Mouse (Mus musculus) kidney, embryonic 15.5 days (tissue): Measurements from ENCODE around the gene Stum. TPM values are rescaled to one million over a fixed set of nuclear protein-coding genes. Genes with fewer than 3 reads are reported as not detected.

Source experiments
- ATAC-seq: fragments of 200-750 bp; cut with Nextera tagmentation; replicated peaks from 2 replicates; pipeline ENCODE4 v1.8.0; 2017; ENCODE audit warnings: moderate TSS enrichment; ENCODE audit not compliant: low FRiP score
- H3K27ac ChIP-seq: fragments of 300-500 bp; sonication (generic); 2 replicates; pipeline ENCODE4 v1.5.1; 2015; ENCODE audit warnings: mild to moderate bottlenecking, inconsistent platforms
- H3K27me3 ChIP-seq: fragments of 300-500 bp; sonication (generic); 2 replicates; pipeline ENCODE4 v1.6.1; 2015; ENCODE audit warnings: inconsistent platforms
- H3K36me3 ChIP-seq: fragments of 300-500 bp; sonication (generic); 2 replicates; pipeline ENCODE4 v1.6.1; 2015; ENCODE audit warnings: inconsistent platforms
- H3K4me1 ChIP-seq: fragments of 300-500 bp; sonication (generic); 2 replicates; pipeline ENCODE4 v1.6.1; 2015; ENCODE audit warnings: inconsistent platforms
- H3K4me2 ChIP-seq: fragments of 300-500 bp; sonication (generic); 2 replicates; pipeline ENCODE4 v1.6.1; 2015; ENCODE audit warnings: moderate library complexity, mild to moderate bottlenecking, inconsistent platforms
- H3K4me3 ChIP-seq: fragments of 300-500 bp; sonication (generic); replicated peaks from 2 replicates; pipeline ENCODE4 v1.5.1; 2015; ENCODE audit warnings: mild to moderate bottlenecking, inconsistent platforms
- H3K9ac ChIP-seq: fragments of 300-500 bp; sonication (generic); 2 replicates; pipeline ENCODE4 v1.6.1; 2015; ENCODE audit warnings: mild to moderate bottlenecking, inconsistent platforms
- H3K9me3 ChIP-seq: fragments of 300-500 bp; sonication (generic); replicated peaks from 2 replicates; pipeline ENCODE4 v1.6.1; 2016; ENCODE audit warnings: inconsistent platforms
- WGBS: fragments of 180-500 bp; shearing (Covaris S2); methylation state at CpG from one replicate; pipeline ENCODE4 v1.1.7; 2015; ENCODE audit warnings: mixed read lengths; 5-methylcytosine and 5-hydroxymethylcytosine counted together
- polyA plus RNA-seq: library from polyadenylated mRNA; unstranded; fragments of >200 nt; fragmentation: Nextera tagmentation; extraction: Ambion mirVana; gene quantifications from 2 replicates; pipeline ENCODE4 v1.2.1, GENCODE M21; 2015

Stum gene
- polyA plus RNA-seq, 1 experiment from 2014 or later, result 1.7 TPM

DNA sequence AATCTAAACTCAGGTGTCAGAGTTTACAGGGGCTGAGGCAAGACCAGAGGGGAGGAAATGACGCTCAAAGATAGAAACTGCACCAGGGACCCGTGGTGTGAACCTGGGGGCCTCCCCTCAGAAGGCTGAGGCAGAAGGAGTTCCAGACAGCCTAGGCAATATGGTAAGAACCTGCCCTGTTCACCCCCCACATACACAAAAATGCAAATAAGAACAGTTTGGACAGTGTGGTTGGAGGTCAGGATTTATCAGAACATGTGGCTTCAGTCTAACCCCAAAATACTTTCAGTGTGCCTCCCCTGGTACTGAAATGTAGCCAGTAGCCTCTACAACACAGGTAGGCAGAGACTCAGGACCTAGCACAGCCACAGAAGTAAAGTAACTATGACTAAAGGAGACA, 30.8 kb upstream of the Stum start:
- WGBS, result 65% methylated on average over 2 of the region's 2 CpGs
- no peak overlapping the region for H3K27ac ChIP-seq

GRCm38 (mm10) chr1:180510879-180511278, 27.6 kb upstream of the Stum start:
- no peaks in the 10 kb centered on the region for H3K9me3 ChIP-seq
- H3K27ac ChIP-seq, result peak overlapping the region; percentile 52
- H3K36me3 ChIP-seq, result no peaks in the 10 kb centered on the region
- no peak overlapping the region for H3K4me3 ChIP-seq
- WGBS, result 42% methylated on average over 4 of the region's 4 CpGs
- H3K27me3 ChIP-seq, result no peaks in the 10 kb centered on the region
- H3K9ac ChIP-seq, result no peak overlapping the region
- peaks cover 17% of the 10 kb centered on the region for H3K4me1 ChIP-seq
- peak overlapping the region; percentile 38 for H3K4me2 ChIP-seq
- ATAC-seq, result peak; percentile 43; the same call in 1 of the 2 replicates

More for the DNA sequence above, 30.8 kb upstream of the Stum start:
- H3K4me2 ChIP-seq, result no peak overlapping the region
- no peaks in the 10 kb centered on the region for H3K36me3 ChIP-seq
- H3K27me3 ChIP-seq, result no peaks in the 10 kb centered on the region
- H3K4me3 ChIP-seq, result no peak overlapping the region
- no peak overlapping the region for H3K9ac ChIP-seq
- no peaks in the 10 kb centered on the region for H3K9me3 ChIP-seq
- ATAC-seq, result no peak
- peaks cover 17% of the 10 kb centered on the region for H3K4me1 ChIP-seq

DNA sequence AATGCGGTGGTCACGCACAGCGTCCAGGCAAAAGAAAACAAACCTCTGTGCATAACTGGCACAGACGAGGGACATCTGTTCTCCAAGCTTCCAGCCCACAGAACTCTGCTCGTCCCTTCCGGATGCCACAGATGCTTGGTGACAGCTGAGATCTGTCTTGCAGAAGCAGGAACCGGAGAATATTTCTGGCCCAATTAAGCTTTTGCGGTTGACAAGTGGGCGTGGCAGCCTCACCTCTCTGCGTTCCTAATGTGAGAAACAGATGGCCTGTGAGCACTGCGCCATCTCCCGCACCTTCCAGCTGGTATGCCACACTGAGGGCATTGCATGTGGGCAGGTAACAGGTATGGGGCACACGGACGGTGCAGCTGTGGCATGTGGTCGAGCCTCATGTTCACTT, 27.1 kb upstream of the Stum start:
- Histone ChIP-seq H3K4me2 (peak overlapping the region; percentile 38), H3K4me3 (no peak overlapping the region), H3K9me3 (no peaks in the 10 kb centered on the region), H3K27me3 (no peaks in the 10 kb centered on the region), H3K36me3 (no peaks in the 10 kb centered on the region), H3K9ac (no peak overlapping the region), H3K4me1 (peaks cover 17% of the 10 kb centered on the region), H3K27ac (peak overlapping the region; percentile 52)
- 20% methylated on average over 15 of the region's 15 CpGs for WGBS
- ATAC-seq, result peak; percentile 83

GRCm38 (mm10) chr1:180508662-180509061, 25.4 kb upstream of the Stum start:
- Histone ChIP-seq H3K9ac (no peak overlapping the region), H3K27me3 (no peaks in the 10 kb centered on the region), H3K4me3 (no peak overlapping the region), H3K9me3 (no peaks in the 10 kb centered on the region), H3K36me3 (no peaks in the 10 kb centered on the region), H3K4me1 (peaks cover 17% of the 10 kb centered on the region), H3K4me2 (no peak overlapping the region), H3K27ac (no peak overlapping the region)
- 59% methylated on average over 7 of the region's 7 CpGs for WGBS
- ATAC-seq, result no peak

- peaks cover 17% of the 10 kb centered on the region for H3K4me1 ChIP-seq
- H3K4me3 ChIP-seq, result no peak overlapping the region
- H3K27me3 ChIP-seq, result no peaks in the 10 kb centered on the region
- H3K36me3 ChIP-seq, result no peaks in the 10 kb centered on the region
- ATAC-seq, result no peak
- no peak overlapping the region for H3K4me2 ChIP-seq
- WGBS, result 68% methylated on average over 7 of the region's 7 CpGs
- no peak overlapping the region for H3K27ac ChIP-seq
- H3K9me3 ChIP-seq, result no peaks in the 10 kb centered on the region
- H3K9ac ChIP-seq, result no peak overlapping the region
Measured at GRCm38 (mm10) chr1:180507291-180507791, 24.0 kb upstream of the Stum start.

DNA sequence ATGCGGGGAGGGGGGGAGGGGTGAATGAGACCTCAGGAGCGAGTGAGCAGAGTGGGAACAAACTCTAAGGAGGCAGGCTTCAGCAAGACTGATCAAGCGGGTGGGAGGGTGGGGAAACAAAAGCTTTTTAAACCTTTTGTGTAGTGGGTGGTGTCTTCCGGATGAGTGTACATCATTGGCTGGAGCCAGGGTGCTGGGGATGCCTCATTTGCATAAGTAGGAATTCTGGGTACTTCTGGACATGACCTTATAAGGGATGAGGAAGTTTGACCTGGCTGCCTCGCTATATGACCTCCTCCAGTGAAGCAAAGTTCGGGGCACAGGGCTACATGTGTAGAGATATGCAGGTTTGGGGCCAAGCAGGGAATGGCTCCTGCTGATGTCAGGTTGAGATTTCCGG, 23.0 kb upstream of the Stum start:
- Histone ChIP-seq H3K27ac (no peak overlapping the region), H3K9me3 (no peaks in the 10 kb centered on the region), H3K4me1 (peaks cover 17% of the 10 kb centered on the region), H3K27me3 (no peaks in the 10 kb centered on the region), H3K9ac (no peak overlapping the region), H3K36me3 (no peaks in the 10 kb centered on the region), H3K4me3 (no peak overlapping the region), H3K4me2 (no peak overlapping the region)
- WGBS, result 88% methylated on average over 7 of the region's 7 CpGs
- no peak for ATAC-seq

DNA sequence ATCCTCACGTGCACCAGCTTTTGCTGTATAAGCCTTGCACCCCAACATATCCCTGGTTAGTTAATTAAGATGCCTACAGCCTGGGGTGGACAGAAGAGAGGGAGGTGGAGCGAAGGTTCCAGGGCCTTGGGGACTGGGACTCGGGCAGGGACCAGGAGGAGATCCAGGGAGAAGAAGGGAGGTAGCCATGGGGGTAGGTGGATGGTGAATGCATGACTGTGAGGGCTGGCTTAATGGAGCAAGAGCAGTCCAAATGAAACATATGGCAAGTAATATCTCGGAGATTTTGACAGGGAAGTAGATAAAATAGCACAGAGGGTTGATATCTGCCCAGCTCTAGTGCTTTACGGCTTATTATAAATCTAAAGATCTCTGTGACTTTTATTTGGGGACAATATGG, 21.6 kb upstream of the Stum start:
- Histone ChIP-seq H3K4me1 (peaks cover 6% of the 10 kb centered on the region; the same call in 1 of the 2 replicates), H3K4me2 (no peak overlapping the region), H3K4me3 (no peak overlapping the region), H3K9ac (no peak overlapping the region), H3K9me3 (no peaks in the 10 kb centered on the region), H3K27ac (no peak overlapping the region), H3K36me3 (no peaks in the 10 kb centered on the region), H3K27me3 (no peaks in the 10 kb centered on the region)
- ATAC-seq, result no peak
- WGBS, result 80% methylated on average over 5 of the region's 5 CpGs

GRCm38 (mm10) chr1:180503484-180503883, 20.2 kb upstream of the Stum start:
- Histone ChIP-seq H3K4me1 (no peaks in the 10 kb centered on the region), H3K9me3 (no peaks in the 10 kb centered on the region), H3K27me3 (no peaks in the 10 kb centered on the region), H3K4me3 (no peak overlapping the region), H3K9ac (no peak overlapping the region), H3K4me2 (no peak overlapping the region), H3K27ac (no peak overlapping the region), H3K36me3 (no peaks in the 10 kb centered on the region)
- WGBS, result 66% methylated on average over 5 of the region's 5 CpGs
- ATAC-seq, result no peak

DNA sequence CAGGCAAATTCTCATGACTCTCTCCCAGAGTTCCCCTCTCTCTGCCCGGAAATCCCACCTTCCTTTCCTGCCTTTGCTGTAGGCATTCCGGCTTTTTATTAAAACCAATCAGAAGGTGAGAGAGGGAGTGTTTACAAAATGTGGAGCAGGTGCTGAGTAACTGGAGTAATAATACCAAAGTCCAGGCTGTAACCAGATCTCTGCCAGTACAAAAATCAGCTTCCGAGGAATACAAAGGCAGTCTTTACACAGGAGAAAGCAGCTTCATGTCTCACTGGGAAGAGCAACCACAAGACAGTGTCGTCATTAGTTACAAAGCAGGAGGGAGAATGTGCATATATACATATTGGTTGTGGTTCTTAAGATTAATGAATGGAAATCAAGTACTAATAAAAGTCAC, 19.3 kb upstream of the Stum start:
- Histone ChIP-seq H3K4me2 (no peak overlapping the region), H3K9me3 (no peaks in the 10 kb centered on the region), H3K9ac (no peak overlapping the region), H3K27me3 (no peaks in the 10 kb centered on the region), H3K27ac (no peak overlapping the region), H3K4me1 (no peaks in the 10 kb centered on the region), H3K36me3 (no peaks in the 10 kb centered on the region), H3K4me3 (no peak overlapping the region)
- no peak for ATAC-seq
- 53% methylated on average over 4 of the region's 4 CpGs for WGBS

DNA sequence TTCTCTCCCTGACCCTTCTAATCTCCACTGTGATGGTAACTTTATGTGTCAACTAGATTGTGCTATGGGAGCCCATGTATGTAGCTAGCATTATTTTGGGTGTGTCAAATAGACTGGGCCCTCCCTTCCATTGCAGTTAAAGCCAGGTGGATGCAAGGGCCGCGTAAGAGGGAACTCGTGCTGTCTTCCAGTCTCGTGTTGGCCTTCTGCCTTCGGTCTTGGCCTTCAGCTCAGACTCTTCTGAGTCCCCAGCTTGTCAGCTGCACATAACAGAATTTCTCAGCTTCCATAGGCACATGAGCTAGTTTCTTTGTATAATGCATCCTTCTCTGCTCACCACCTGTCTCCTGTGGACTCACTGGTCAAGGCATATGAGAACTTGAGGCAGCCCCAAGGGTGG, 17.3 kb upstream of the Stum start:
- ATAC-seq, result no peak
- WGBS, result 92% methylated on average over 5 of the region's 5 CpGs
- no peak overlapping the region for H3K9ac ChIP-seq
- H3K9me3 ChIP-seq, result no peaks in the 10 kb centered on the region
- no peak overlapping the region for H3K4me3 ChIP-seq
- H3K4me2 ChIP-seq, result no peak overlapping the region
- H3K4me1 ChIP-seq, result no peaks in the 10 kb centered on the region
- H3K27me3 ChIP-seq, result no peaks in the 10 kb centered on the region
- no peak overlapping the region for H3K27ac ChIP-seq
- H3K36me3 ChIP-seq, result no peaks in the 10 kb centered on the region

- Histone ChIP-seq H3K9me3 (no peaks in the 10 kb centered on the region), H3K4me2 (no peak overlapping the region), H3K4me3 (no peak overlapping the region), H3K4me1 (no peaks in the 10 kb centered on the region), H3K27me3 (no peaks in the 10 kb centered on the region), H3K27ac (no peak overlapping the region), H3K36me3 (no peaks in the 10 kb centered on the region), H3K9ac (no peak overlapping the region)
- WGBS, result 77% methylated on average over 4 of the region's 4 CpGs
- ATAC-seq, result no peak
Measured at GRCm38 (mm10) chr1:180500218-180500617, 16.9 kb upstream of the Stum start.

GRCm38 (mm10) chr1:180499766-180500165, 16.5 kb upstream of the Stum start:
- WGBS, result 79% methylated on average over 3 of the region's 3 CpGs
- no peak overlapping the region for H3K4me2 ChIP-seq

DNA sequence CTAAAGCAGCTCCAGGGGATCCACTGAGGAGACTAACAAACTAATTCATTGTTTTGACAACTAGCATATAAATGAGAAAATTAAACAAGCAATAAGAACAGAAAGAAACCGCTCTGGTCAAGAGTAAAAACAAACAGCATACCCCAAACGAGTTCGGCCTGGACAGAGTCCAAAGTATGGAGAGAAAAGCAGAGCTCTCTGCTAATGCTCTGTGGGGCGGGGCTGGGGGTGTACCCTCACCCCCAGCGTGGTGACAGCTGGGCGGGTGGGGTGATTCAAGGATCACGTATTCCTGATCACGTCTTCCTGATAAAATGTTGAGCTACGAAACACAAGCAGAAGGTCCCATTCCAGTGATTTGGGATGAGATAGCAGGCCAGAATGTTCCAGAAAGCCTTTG, 9.5 kb upstream of the Stum start:
- WGBS, result 64% methylated on average over 9 of the region's 9 CpGs
- Histone ChIP-seq H3K9ac (no peak overlapping the region), H3K9me3 (no peaks in the 10 kb centered on the region), H3K36me3 (no peaks in the 10 kb centered on the region), H3K4me3 (no peak overlapping the region), H3K4me1 (0 out of 2 replicates have a peak, but pooled peaks cover 5% of the 10 kb centered on the region), H3K27ac (no peak overlapping the region), H3K4me2 (no peak overlapping the region), H3K27me3 (no peaks in the 10 kb centered on the region)
- no peak for ATAC-seq

More at GRCm38 (mm10) chr1:180499766-180500165, 16.5 kb upstream of the Stum start:
- Histone ChIP-seq H3K27me3 (no peaks in the 10 kb centered on the region), H3K4me1 (no peaks in the 10 kb centered on the region), H3K36me3 (no peaks in the 10 kb centered on the region), H3K27ac (no peak overlapping the region), H3K9ac (no peak overlapping the region), H3K9me3 (no peaks in the 10 kb centered on the region), H3K4me3 (no peak overlapping the region)
- ATAC-seq, result no peak
